Mouse (Mus musculus): ENCODE data around the gene Ostf1. TPM values are rescaled to one million over a fixed set of nuclear protein-coding genes. Genes with fewer than 3 reads are reported as not detected.
A peak's percentile ranks its signal among the peaks of the same experiment; 100 is the strongest.

The Ostf1 gene
- total RNA-seq, 4 experiments from 2014 or later, result 23.5 to 35.8 (median 27.8) TPM

- DNase-seq (ENCODE audit: low spot score in 2 of 2), result no peak
Measured at GRCm38 (mm10) chr19:18646397-18646796, 14.8 kb upstream of the Ostf1 start.

DNA sequence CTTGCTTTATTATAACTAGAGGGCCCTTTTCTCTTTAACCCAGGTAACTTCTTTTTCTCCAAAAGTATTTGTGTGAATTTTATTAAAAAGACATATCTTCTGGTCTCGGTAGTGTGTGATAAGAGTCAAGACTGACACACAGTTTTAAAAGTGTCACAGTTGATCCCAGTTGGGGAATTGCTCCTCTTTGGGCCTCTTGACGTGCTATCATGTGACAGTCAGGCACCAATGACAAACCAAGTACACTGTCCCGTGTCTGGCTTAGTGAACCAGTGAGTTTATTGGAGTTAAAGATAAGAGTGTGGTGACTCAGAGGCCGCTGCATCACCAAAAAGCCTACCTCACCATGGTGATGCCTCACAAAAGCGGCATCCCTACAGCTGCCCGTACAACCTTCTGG, 12.5 kb upstream of the Ostf1 start:
- DNase-seq (ENCODE audit: low spot score in 2 of 2), result no peak

DNA sequence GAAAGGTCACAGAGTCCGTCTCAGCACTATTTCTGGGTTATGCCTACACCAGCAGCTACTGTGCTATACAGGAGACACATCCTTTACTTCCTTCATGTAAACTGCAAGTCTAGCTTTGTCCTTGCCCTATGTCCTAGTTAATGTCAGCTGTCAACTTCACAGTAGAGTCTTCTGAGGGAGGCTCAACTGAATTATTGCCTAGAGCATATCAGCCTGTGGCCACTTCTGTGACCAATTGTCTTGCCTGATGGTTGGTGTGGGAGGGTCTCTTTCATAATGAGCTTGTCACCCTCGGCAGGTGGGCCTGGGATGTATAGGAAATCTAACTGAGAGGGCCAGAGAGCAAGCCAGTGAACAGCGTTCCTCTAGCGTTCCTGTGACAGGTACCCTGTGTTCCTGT, 11.8 kb upstream of the Ostf1 start:
- no peak for DNase-seq (ENCODE audit: low spot score in 2 of 2)

DNA sequence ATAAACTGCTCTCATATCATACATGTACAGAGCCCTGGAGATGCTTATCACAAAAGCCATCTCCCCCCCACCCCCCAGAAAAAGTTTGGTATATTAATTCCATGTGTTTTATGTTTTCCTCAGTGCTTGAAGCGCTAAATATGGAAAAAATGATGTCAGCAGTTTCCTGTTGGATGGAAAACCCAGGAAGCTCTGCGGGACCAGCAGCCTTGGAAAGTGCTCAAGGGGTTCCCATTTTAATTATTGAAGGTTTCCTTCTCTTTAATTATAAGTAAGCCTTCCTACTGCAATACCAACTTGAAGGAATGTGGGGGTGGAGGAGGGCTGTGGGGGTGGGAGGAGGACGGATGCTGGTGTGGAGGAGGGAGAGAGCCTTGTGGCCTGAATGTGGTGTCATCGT, 9.4 kb upstream of the Ostf1 start:
- DNase-seq (ENCODE audit: low spot score in 2 of 2), result no peak

DNA sequence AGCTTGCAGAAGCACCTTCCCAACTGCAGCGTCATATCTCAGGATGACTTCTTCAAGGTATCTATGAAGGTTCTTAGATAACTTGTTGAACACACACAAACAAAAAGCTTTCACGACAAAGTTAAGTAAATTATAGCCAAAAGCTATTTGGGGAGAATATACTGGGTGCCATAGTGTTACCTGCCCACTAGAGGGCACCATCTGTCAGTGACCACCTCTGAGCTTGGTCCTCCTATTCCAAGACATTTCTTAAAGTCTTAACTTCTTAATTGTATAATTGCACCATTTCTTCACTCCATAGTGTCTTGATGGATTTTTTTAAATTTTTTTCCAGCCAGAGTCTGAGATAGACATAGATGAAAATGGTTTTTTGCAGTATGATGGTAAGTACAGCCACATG, 7.9 kb upstream of the Ostf1 start:
- DNase-seq (ENCODE audit: low spot score in 2 of 2), result no peak

DNA sequence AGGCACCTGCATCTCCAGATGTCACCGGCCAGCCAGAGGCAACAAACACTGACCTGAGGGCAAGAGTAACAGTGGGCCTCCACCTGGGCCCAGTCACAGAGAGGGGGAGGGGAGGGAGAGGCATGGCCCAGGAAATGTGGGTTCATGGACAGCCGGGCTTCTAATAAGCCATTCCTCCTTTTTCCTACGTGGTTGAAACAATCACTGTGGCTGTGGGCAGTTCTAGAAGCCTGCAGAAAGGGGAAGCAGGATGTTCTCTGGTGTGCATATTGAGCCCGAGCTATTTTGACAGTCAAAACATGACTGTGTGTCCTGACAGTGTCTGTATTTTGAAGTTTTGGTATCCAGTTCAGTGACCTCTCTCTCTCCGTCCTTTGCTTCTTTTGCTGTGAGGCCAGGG, 7.3 kb upstream of the Ostf1 start:
- no peak for DNase-seq (ENCODE audit: low spot score in 2 of 2)

- no peak for DNase-seq (ENCODE audit: low spot score in 2 of 2)
Measured at GRCm38 (mm10) chr19:18637954-18638353, 6.3 kb upstream of the Ostf1 start.

- no peak for DNase-seq (ENCODE audit: low spot score in 2 of 2)
Measured at GRCm38 (mm10) chr19:18632231-18633185, 885 bp upstream of the Ostf1 start.

GRCm38 (mm10) chr19:18631161-18631643, 421 bp downstream of the Ostf1 start:
- DNase-seq (ENCODE audit: low spot score in 2 of 2), result peak in 1 of 2 experiments; percentile 24

DNA sequence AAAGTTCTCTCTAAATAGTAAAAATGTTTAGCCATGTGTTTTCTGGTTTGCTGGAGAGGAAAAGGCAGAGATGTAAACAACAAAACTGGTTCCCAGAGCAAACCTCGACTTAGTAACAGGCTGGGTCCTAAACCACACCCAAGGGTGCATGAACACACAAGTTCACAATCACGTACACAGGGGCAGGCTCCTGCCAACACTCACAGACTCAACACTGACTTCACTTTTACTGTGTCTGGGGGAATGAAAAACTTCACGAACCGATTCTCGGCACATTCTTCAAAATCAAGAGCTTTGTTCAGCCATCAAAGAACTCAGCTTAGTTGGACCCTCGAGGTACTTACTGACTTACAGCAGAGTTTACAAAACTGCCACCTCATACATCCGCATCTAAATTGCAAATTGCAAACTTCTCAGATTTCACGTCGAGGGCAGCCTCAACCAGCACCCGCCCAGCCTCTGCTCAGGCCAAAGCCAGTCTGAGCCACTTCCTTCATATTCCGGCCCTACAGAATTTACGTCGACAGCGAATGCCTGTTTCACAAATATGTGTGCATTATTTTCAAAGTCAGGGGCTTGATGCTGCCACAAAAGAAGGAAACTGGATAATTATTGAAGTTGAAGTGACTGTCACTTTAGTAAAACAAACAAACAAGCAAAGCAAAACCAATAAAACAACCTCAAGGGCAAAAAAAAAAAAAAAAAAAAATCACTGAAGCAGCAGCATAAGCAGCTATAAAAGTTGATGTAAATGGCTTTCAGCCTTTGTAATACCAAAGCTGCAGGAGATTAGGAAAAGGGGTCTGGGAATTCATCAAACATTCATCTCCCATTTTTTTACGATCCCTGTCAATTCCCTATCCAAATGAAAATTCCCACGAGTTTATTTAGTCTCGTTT, 1.2 kb downstream of the Ostf1 start:
- no peak for DNase-seq (ENCODE audit: low spot score in 2 of 2)

GRCm38 (mm10) chr19:18629589-18629988, 2.0 kb downstream of the Ostf1 start:
- DNase-seq (ENCODE audit: low spot score in 2 of 2), result no peak

DNA sequence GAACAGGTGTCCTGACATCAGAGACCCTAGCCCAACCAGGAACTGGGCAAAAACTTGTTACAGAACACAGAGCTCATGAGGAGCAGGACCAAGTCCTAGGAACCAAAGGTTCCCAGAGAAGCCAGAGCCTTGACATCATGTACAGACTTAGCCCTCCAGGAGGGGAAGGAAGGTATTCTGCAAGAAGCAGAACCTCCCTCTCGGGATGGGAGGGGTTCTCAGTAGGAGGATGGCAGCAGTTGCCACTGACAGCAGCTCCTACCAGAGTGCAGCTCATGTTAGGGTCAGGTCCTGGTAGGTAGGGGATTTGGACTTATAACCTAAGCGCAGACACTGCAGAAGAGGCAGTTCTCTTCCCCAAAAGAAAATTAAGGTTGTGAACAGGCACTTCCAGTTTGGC, 7.7 kb downstream of the Ostf1 start:
- DNase-seq (ENCODE audit: low spot score in 2 of 2), result no peak

GRCm38 (mm10) chr19:18619691-18620090, 11.9 kb downstream of the Ostf1 start:
- no peak for DNase-seq (ENCODE audit: low spot score in 2 of 2)

GRCm38 (mm10) chr19:18619060-18619459, 12.6 kb downstream of the Ostf1 start:
- no peak for DNase-seq (ENCODE audit: low spot score in 2 of 2)

DNA sequence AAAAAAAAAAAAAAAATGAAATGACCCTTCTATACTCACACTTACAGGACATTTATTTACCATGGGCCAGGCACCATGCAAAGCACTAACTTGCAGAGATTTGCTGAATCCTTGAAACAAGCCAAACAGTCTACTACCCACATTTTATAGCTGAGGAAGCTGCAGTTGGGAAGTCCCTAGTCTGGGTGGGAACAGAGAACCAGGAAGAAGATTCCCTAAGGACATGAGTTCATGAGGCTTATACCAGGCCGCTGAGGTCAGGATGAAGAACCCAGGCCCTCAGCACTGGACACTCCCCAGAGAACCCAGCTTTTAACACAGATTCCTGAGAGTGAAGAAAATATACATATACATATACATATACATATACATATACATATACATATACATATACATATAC, 14.1 kb downstream of the Ostf1 start:
- DNase-seq (ENCODE audit: low spot score in 2 of 2), result no peak

GRCm38 (mm10) chr19:18615680-18616240, 15.9 kb downstream of the Ostf1 start:
- no peak for DNase-seq (ENCODE audit: low spot score in 2 of 2)

DNA sequence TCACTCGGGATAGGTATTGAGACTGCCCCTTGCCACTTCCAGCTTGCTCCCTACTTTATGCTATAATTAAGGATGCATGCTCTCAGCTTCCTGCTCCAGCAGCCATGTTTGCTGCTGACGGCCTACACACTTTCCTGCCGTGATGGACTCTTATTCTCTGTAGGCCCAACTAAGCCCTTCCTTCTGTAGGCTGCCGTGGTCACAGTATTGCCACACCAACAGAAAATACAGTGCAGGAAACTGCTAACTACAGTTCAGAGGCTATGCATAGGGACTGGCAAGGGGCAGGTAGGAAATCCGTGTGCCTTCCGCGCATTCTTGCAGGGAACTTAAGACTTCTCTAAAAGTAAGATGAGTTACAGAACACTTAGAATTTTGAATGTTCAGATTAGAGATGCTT, 17.3 kb downstream of the Ostf1 start:
- no peak for DNase-seq (ENCODE audit: low spot score in 2 of 2)

GRCm38 (mm10) chr19:18608975-18609374, 22.6 kb downstream of the Ostf1 start:
- DNase-seq (ENCODE audit: low spot score in 2 of 2), result no peak

DNA sequence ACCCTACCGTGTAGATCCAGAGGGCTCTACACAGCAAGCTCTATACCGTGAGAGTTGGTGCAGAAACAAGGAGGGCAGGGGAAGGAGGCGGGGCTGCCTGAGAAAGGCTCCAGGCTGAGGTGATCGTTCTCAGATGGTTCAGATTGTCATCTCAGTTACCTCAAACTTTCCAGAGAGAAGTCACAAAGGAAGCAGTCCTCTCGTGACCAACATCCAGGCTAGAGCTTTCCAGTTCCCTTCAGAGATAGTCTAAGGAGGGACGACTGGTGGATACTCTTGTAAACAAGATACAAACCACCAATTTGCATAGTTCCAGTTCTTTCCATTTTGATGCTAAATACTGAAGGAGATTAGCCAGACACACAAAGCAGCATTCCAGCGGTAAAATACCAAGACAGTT, 23.7 kb downstream of the Ostf1 start:
- DNase-seq (ENCODE audit: low spot score in 2 of 2), result no peak

DNA sequence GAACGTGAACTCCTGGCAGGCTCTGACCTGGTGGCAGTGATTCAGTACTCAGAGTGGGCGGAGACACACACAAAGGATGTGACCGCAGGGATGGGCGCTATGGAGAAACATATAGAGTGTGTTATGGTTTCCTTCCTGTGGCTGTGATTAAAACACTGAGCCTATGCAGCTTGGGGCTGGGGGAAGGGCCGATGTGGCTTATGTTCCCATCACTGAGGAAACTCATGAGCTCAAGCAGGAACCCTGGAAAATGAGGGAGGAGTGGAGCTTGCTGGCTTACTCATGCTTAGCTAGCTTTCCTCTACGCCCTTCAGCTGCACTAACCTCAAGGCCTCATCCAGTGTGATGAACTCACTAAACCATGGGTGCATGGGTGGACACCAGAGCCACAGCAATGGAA, 28.6 kb downstream of the Ostf1 start:
- DNase-seq (ENCODE audit: low spot score in 2 of 2), result no peak

- DNase-seq (ENCODE audit: low spot score in 2 of 2), result no peak
Measured at GRCm38 (mm10) chr19:18600611-18601010, 31.0 kb downstream of the Ostf1 start.

- DNase-seq (ENCODE audit: low spot score in 2 of 2), result no peak
Measured at GRCm38 (mm10) chr19:18599650-18600049, 32.0 kb downstream of the Ostf1 start.
